Mouse (Mus musculus) right cerebral cortex, postnatal 4 days (tissue): ENCODE measurements around the gene Yipf3.

ENCODE experiments used
- DNase-seq: peaks from one replicate; pipeline ENCODE4 v3.0.0-alpha.2; 2022

Yipf3 gene

DNA sequence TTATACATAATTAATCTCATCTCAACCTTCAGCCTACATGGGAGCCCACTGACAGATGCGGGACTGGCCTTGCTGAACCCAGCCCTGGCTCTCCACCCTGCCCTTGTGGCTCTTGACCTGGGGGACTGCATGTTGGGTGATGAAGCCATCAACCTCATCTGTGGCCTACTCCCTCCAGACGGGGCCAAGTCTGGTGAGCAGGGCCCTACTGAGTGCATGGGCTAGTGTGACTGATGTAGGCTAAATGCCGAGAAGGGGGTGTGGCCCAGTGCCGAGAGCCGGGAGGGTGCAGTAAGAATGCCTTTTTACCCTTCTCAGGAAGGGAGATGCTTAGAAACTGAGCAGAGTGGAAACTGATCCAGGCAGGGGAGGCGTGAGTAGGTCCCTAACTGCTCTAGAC, 7.3 kb downstream of the Yipf3 start:
- no peak for DNase-seq

DNA sequence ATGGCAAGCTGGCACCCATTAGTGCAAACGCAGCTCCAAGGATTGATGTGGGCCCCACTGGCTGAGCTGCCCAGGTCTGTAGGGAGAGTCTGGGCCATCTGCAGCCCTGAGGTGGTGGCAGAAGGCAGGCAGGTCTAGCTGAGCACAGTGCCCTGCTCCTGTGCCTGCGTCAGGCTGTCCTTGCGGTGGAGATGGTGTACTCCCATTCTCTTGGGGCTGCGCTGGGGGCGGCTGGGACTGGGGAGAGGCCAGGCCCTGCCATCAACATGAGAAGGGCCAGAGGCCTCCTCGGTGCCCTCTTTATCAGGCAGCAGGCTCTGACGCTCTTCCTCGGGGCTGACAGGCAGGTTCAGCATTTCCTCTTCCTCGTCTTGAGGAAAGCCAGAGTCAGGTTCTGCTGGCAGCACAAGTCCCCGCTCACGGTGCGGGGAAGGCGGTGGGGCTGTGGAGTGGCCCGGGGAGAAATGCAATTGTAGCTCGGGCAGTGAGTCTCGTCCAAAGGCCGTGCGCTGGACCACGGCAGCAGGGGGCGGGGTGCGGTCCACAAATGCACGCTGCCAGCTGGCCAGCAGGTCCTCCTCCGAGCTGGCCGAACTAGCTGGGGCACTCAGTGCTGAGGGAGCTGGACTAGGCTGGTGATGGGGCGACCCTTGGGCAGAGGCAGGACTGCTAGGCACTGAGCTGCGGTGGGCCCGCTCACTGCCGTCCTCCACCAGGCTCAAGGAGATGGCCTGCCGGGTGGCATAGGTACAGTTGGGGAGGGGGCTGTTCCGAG, 10.6 kb downstream of the Yipf3 start:
- no peak for DNase-seq

DNA sequence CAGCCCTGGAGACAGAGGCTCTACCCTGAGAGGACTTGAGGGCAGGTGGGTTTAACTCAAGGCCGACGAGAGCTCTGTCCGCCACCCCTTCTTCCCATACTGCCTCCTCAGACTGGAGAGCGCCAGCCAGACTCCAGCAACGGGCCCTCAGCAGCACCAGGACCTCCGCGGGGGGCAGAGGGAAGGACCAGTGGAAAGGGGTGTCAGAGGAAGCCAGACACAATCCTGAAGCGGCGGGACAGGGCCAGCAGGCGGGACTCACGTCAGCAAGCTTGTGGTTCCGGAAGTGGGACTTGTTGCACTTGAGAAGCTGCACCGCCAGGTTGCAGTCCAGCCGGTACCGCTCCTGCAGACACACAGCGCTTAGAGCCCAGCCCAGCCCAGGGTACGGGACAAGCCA, 11.8 kb downstream of the Yipf3 start:
- no peak for DNase-seq

GRCm38 (mm10) chr17:46262201-46262694, 14.4 kb downstream of the Yipf3 start:
- no peak for DNase-seq

DNA sequence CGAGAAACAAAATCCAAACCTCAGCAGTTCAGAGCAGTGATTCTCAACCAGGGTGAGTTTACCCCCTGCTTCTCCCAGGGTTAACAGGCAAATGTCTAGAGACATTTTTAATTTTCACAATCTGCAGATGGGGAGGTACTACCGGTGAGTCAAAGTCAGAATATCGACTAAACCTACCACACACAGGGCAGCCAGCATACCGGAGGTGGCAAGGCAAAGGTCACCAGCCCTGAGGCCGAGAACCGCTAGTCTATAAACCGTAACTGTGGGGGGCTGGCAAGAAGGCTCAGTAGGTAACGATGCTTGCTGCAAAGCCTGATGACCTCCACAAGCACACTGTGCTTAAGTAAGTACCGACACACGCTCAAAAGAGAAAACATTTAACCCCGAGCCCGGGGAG, 17.6 kb downstream of the Yipf3 start:
- DNase-seq = no peak

- peak; percentile 89 for DNase-seq
Measured at GRCm38 (mm10) chr17:46265918-46266618, 18.2 kb downstream of the Yipf3 start.

GRCm38 (mm10) chr17:46266986-46267385, 19.1 kb downstream of the Yipf3 start:
- DNase-seq = no peak

DNA sequence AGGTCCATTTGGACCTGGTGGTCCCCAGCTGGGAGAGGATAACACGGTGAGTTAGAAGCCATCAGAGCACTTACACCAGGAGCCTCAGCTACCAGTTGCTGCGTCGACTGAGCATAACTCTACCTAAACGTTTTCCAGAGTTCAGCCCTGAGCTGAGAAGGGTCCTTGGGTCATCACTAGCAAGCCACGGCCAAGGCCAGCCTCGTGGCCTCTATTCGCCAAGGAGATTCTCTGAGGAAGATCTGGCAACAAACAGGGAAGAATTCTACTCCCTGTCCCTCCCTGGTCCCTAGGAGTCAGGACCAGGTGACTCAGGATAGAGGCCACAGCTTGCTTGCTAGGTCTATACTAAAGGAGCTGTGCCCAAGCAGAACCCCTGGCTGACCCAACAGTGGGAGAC, 19.6 kb downstream of the Yipf3 start:
- DNase-seq = no peak

DNA sequence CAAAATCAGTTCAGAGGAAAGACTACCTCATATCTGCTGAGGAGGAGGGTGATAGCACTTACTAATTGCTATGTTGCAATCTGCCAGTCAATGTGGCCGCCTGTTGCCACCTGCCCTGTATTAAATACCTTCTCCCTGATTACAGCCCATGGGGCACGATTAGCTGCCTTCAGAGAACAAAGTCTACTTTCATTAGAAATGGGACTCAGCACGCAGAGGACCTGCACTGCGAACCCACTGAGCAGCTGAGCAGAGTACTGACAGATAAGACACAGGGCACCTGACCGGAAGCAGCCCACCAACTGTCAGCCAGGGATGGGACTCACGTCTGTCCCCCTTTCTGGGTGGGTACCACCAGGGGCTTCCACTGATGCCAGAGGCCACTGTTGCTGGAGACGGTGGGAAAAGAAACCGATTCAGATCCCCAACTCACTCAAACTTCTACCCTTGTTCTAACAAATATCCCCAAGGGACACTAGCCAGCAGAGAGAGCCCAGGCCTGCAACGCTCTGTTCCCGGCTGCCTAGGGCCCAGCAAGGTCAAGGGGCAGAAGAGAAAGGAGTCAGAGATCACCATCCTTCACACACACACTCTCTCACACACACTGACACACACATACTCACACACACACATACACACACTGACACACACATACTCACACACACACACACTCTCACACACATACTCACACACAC, 20.3 kb downstream of the Yipf3 start:
- DNase-seq = no peak

DNA sequence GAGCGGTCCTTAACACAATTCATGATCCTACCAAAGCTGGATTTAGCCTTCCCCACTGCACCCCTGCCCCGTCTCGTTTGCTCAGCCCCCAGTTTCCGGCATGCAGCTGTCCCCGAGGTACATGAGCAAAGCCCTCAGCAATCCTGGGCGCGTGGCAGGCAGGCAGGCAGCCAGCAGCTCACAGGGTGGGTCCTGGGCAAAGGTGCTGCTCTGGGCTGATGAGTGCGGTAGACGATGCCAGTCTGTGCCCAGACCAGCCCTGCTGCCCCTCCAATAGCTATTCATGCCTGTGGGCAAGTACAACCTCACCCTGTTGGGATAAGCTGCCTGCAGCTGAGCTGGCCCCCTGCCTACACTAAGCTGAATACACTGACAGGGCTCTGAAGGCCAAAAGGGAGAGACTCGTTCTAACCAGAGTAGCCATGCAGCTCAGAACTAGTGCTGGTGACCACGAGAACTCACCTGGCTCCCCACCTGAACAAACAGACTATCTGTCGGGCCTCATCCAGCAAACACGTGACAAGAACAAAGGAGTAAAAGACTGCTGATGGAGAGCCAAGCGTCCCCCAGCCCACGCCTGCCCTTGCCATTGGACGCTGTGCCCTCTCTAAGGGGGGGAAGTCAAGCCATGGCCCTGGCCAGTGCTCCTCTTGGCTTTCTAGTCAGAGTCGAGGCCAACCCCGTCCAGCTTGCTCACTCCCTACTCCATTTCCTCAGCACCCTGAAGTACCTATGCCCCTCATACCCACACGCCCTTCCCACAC, 22.1 kb downstream of the Yipf3 start:
- no peak for DNase-seq

GRCm38 (mm10) chr17:46272058-46272457, 24.2 kb downstream of the Yipf3 start:
- DNase-seq = no peak

GRCm38 (mm10) chr17:46272675-46273074, 24.8 kb downstream of the Yipf3 start:
- no peak for DNase-seq

- no peak for DNase-seq
Measured at GRCm38 (mm10) chr17:46273803-46274236, 25.9 kb downstream of the Yipf3 start.

DNA sequence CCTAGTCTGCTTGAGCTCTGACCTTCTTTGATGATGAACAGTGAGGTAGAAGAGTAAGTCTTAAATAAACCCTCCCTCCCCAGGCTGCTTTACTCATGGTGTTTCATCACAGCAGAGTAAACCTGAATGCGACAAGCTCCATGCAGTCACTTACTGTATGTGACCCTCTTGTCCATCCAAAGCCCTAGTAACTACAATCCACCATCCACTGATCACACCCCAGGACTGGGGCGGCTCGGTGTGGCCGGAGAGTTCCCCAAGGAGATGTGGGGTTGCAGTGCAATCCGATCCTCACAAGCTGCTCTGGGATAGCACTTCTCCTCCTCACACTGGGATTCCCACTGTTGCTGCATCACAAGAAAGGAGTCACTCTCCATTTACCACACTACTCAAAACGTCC, 26.6 kb downstream of the Yipf3 start:
- DNase-seq = no peak

DNA sequence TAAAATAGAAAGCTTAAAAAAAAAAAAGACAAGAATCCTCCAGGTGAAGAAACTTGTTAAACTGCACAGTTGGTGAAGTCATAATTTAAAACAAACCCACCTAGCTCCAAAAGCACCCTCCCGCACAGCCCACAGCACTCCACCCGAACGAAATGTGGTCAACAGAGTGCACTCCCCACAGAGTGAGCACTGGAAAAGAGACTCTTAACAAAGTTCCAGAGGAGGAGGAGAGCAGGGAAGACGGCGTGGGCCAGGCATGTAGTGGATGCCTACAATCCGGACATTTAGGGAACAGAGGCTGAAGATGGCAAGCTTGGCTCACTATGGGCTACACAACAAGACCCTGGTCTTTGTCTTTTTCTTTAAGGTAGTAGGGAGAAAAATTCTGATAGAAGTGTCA, 27.2 kb downstream of the Yipf3 start:
- no peak for DNase-seq

DNA sequence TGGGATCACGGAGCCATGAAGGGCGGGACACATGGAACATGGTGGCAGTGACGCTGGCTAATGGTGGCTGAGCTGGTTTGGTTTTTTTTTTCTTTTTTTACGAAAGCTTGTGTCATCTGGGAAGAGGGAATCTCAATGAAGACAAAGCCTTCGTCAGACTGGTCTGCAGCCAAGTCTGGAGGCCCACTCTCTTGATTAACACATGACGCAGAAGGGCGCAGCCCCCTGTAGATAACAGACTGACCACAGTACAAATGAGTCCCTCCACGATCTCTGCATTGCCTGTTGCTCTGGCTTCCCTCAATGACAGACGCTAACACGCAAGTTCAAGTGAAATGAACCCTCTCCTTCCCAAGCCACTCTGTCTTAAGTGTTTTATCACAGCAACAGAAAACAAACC, 27.6 kb downstream of the Yipf3 start:
- DNase-seq = no peak

DNA sequence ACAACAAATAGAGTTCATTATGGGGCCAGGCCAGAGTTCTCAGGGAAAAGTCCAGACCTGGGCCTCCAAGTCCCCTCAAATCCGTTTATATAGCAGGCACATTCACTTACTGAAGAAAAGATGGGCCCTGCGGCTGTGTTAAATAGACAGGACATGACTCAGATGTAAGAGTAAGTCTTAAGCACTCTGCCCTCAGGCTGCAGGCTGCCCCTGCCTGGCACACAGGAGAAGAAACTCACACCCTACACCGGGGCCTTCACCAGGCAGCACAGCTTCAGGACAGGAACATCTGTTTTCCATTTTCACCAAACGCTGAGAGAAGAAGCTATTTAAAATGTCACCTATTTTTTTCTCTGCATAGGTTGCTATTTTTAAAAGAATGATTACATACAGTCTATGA, 29.7 kb downstream of the Yipf3 start:
- no peak for DNase-seq

- no peak for DNase-seq
Measured at GRCm38 (mm10) chr17:46278011-46278765, 30.3 kb downstream of the Yipf3 start.

GRCm38 (mm10) chr17:46282483-46283123, 34.7 kb downstream of the Yipf3 start, which contains the start of gene Tjap1:
Gene Tjap1, minus strand, starts transcription at chr17:46283026.
- DNase-seq = peak; percentile 93

GRCm38 (mm10) chr17:46283140-46283539, 35.3 kb downstream of the Yipf3 start:
- DNase-seq = no peak

- DNase-seq = no peak
Measured at GRCm38 (mm10) chr17:46283911-46284310, 36.0 kb downstream of the Yipf3 start.

GRCm38 (mm10) chr17:46284653-46285052, 36.8 kb downstream of the Yipf3 start:
- DNase-seq = no peak
